In genomic region chr6:112717168-112717567, GRCm38 (mm10) we compare ENCODE assay signal across 8 mouse cellular contexts. TPM values are rescaled to one million over a fixed set of nuclear protein-coding genes. Genes with fewer than 3 reads are reported as not detected.
A peak's percentile ranks its signal among the peaks of the same experiment; 100 is the strongest.
DNase-seq lines count a peak whose midpoint lies in the region; ATAC-seq and TF ChIP-seq lines count a peak whose summit lies in the region.
"Had no signal": no experiment of that assay in that cellular context is flagged by ENCODE, and none has a peak within 500 bp of the region (broad histone marks: within the 10 kb centered on the region; RNA-seq: fewer than 3 reads in every experiment).

No protein-coding gene starts in this region.

- H3K9ac ChIP-seq in stomach, postnatal 0 days (ENCODE audit: low read length), result no peak overlapping the region
- H3K9ac ChIP-seq: liver, embryonic 15.5 days had no signal

- no peaks in the 10 kb centered on the region for H3K4me1 ChIP-seq in stomach, postnatal 0 days (replicated peaks; ENCODE audit: control insufficient read depth, insufficient read depth)

- peak; percentile 79 for TF ChIP-seq CTCF in stomach, postnatal 0 days (IDR thresholded peaks at IDR 0.05; ENCODE audit: low read depth)

- H3K4me2 ChIP-seq in stomach, postnatal 0 days (replicated peaks; ENCODE audit: low read depth), result no peak overlapping the region
- H3K4me2 ChIP-seq: liver, embryonic 15.5 days had no signal

- no peaks in the 10 kb centered on the region for H3K27me3 ChIP-seq in stomach, postnatal 0 days (ENCODE audit: control insufficient read depth, insufficient read depth, low read length)
- H3K27me3 ChIP-seq: liver, embryonic 15.5 days had no signal

- DNase-seq in left cerebral cortex, postnatal 4 days, result peak; percentile 41
- no peak for DNase-seq in left cerebral cortex, adult 11 months (ENCODE audit: low spot score)
- peak; percentile 39 for DNase-seq in R1 (ENCODE audit: low read depth, low spot score)
- DNase-seq in cerebellum, postnatal 10 days, result peak; percentile 61 to 66
- DNase-seq in kidney, postnatal 36 days, result peak; percentile 29 to 58
- DNase-seq in stomach, postnatal 0 days (ENCODE audit: low spot score), result peak; percentile 34
- DNase-seq in gastrocnemius, postnatal 25 days, result no peak

- 41% methylated on average over 5 of the region's 5 CpGs for WGBS in stomach, postnatal 0 days

- H3K36me3 ChIP-seq in stomach, postnatal 0 days (ENCODE audit: control insufficient read depth, insufficient read depth, low read length), result no peaks in the 10 kb centered on the region
- H3K36me3 ChIP-seq: liver, embryonic 15.5 days had no signal

- no peak overlapping the region for H3K4me3 ChIP-seq in stomach, postnatal 0 days (ENCODE audit: low read depth, low read length)
- H3K4me3 ChIP-seq: liver, embryonic 15.5 days had no signal

- H3K27ac ChIP-seq in stomach, postnatal 0 days (replicated peaks), result no peak overlapping the region
- H3K27ac ChIP-seq: liver, embryonic 15.5 days had no signal

- no peak for ATAC-seq in stomach, postnatal 0 days (ENCODE audit: low FRiP score, low TSS enrichment)

- intact Hi-C loops in left cerebral cortex, postnatal 4 days (cut with DNase I), result loop anchor here (5.0 kb wide), 1 partner anchor 285 kb away; no protein-coding TSS in a partner anchor

- TF ChIP-seq EP300 in stomach, postnatal 0 days (optimal IDR thresholded peaks at IDR 0.05), result no peak

- no peaks in the 10 kb centered on the region for H3K9me3 ChIP-seq in stomach, postnatal 0 days (ENCODE audit: control insufficient read depth, low read length)
- H3K9me3 ChIP-seq: liver, embryonic 15.5 days had no signal

RNA-seq across cellular contexts. Expression of gene Rad18, which starts 20.7 kb away (rescaled TPM):
- total RNA-seq in left cerebral cortex, postnatal 4 days (2021), result 10 to 100 TPM in 1 of 2 experiments, 1 to 10 TPM in 1; 9.4 to 10.5 TPM
- 10.1 and 12.9 TPM in 2 replicates for polyA plus RNA-seq in stomach, postnatal 0 days (2015; fragmentation: Nextera tagmentation; extraction: Ambion mirVana)
- 1 to 10 TPM in 1 of 2 experiments, under 1 TPM in 1; 0.54 to 1.6 TPM for total RNA-seq in gastrocnemius, postnatal 25 days (2021)

Comparison
In these comparisons a context has a peak if more than half of its experiments do, and no peak if none do; other contexts are left out.
1. DNase-seq: peak in left cerebral cortex, postnatal 4 days (single experiment), R1 (single experiment), cerebellum, postnatal 10 days (2 of 2), kidney, postnatal 36 days (2 of 2) and stomach, postnatal 0 days (single experiment); none in left cerebral cortex, adult 11 months (single experiment) and gastrocnemius, postnatal 25 days (single experiment).
2. RNA of gene Rad18, which starts 20.7 kb away (total RNA-seq): 9.4 to 10.5 TPM in left cerebral cortex, postnatal 4 days; 0.54 to 1.6 TPM in gastrocnemius, postnatal 25 days; every median in the first group is over 4 times any median in the second.